Mouse (Mus musculus): Measurements from ENCODE around the gene Prkacb. TPM values are rescaled to one million over a fixed set of nuclear protein-coding genes. Genes with fewer than 3 reads are reported as not detected.
A peak's percentile ranks its signal among the peaks of the same experiment; 100 is the strongest.

The Prkacb gene
- 52.6 and 53.5 TPM in 2 replicates for polyA plus RNA-seq (2015; fragmentation: Nextera tagmentation; extraction: Ambion mirVana)

DNA sequence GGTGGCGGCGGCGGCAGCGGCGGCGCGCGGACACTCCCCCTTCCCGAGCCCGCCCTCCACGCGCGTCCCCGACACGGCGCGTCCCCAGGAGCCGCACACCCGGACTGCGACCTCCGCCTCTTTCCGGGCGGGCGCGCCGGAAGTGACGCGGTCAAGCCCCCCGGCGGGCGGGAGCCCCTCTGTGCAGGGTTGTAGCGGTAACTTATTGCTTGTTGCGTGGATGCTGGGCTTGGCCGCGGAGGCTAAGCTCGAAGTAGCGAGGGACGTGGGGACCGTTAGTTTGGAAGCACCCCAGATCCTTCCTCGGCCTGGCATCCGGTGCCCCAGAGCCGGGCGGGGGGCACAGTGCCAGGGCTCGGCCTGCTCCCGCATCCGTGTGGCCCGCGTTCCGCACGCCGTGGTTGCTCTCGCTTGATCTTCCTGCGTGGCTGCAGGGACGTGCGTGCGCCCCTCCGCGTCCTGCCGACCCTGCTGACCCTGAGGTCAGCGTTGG is at the start of gene Prkacb:
TSS of gene Prkacb (minus strand) at position 90 of the 493 bp plus-strand sequence.
- Histone ChIP-seq H3K4me1 (ENCODE audit: control insufficient read depth, insufficient read depth, low read length) (peaks cover 12% of the 10 kb centered on the region), H3K27me3 (ENCODE audit: control insufficient read depth, insufficient read depth, low read length) (no peaks in the 10 kb centered on the region), H3K9me3 (replicated peaks; ENCODE audit: control insufficient read depth, low read length) (no peaks in the 10 kb centered on the region), H3K4me2 (ENCODE audit: low read depth, low read length) (peak within 1 kb of the TSS; percentile 89), H3K4me3 (ENCODE audit: low read length) (peak within 1 kb of the TSS; percentile 97), H3K9ac (ENCODE audit: low read length) (peak within 1 kb of the TSS; percentile 99), H3K27ac (ENCODE audit: low read length) (peak within 1 kb of the TSS; percentile 96), H3K36me3 (ENCODE audit: control insufficient read depth, insufficient read depth) (no peaks in the 10 kb centered on the region)
- peak; percentile 98 for ATAC-seq (replicated peaks; ENCODE audit: extremely low read depth, insufficient read depth, low FRiP score)
- under 1% methylated on average over 41 of the region's 60 CpGs for WGBS

DNA sequence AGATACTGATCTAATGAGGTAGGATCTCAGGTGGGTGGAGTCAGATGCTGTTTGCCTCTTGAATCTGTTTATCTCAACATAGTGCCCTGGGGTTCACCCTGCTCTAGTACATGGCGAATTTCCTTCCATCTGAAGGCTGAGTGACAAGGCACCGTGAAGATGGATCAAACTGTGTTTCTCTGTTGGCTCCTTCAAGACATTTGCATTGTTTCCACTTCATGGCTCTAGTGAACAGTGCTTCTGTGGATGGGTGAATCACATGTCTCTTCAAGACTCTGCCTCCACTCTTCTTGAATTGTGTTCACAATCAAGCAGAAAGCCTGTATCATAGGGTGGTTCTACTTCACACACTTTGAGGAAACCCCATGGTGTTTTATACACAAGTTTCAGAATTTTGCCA is 47.5 kb upstream of the Prkacb start:
- 0 out of 2 replicates have a peak, but pooled peaks cover 3% of the 10 kb centered on the region for H3K4me1 ChIP-seq (ENCODE audit: control insufficient read depth, insufficient read depth, low read length)
- H3K36me3 ChIP-seq (ENCODE audit: control insufficient read depth, insufficient read depth) = no peaks in the 10 kb centered on the region
- ATAC-seq (replicated peaks; ENCODE audit: extremely low read depth, insufficient read depth, low FRiP score) = no peak
- no peak overlapping the region for H3K4me2 ChIP-seq (ENCODE audit: low read depth, low read length)
- H3K4me3 ChIP-seq (ENCODE audit: low read length) = no peak overlapping the region
- H3K9me3 ChIP-seq (replicated peaks; ENCODE audit: control insufficient read depth, low read length) = no peaks in the 10 kb centered on the region
- WGBS = 84% methylated on average over 2 of the region's 2 CpGs
- no peak overlapping the region for H3K27ac ChIP-seq (ENCODE audit: low read length)
- no peaks in the 10 kb centered on the region for H3K27me3 ChIP-seq (ENCODE audit: control insufficient read depth, insufficient read depth, low read length)
- H3K9ac ChIP-seq (ENCODE audit: low read length) = no peak overlapping the region

DNA sequence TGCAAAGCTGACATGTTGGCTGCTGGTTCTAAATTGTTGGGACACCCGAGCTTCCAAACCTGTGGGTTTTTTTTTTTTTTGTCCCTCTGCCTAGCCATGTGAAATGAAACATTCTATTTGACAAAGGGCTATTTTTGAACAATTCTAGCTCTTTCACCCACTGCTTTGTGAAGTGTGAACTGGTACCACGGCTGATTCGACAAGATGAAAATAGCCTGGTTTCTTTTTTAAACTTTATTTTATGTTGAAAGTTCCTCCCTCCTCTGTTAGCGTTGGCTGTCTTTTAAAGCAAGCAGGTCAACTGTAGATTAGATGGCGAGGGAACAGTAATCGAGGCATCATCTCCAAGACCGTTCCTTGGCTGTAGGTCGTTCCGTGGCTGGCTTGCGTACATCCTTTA is 44.6 kb upstream of the Prkacb start:
- Histone ChIP-seq H3K4me3 (ENCODE audit: low read length) (no peak overlapping the region), H3K9me3 (replicated peaks; ENCODE audit: control insufficient read depth, low read length) (no peaks in the 10 kb centered on the region), H3K27ac (ENCODE audit: low read length) (no peak overlapping the region), H3K9ac (ENCODE audit: low read length) (no peak overlapping the region), H3K27me3 (ENCODE audit: control insufficient read depth, insufficient read depth, low read length) (no peaks in the 10 kb centered on the region), H3K4me2 (ENCODE audit: low read depth, low read length) (no peak overlapping the region), H3K36me3 (ENCODE audit: control insufficient read depth, insufficient read depth) (no peaks in the 10 kb centered on the region), H3K4me1 (ENCODE audit: control insufficient read depth, insufficient read depth, low read length) (0 out of 2 replicates have a peak, but pooled peaks cover 2% of the 10 kb centered on the region)
- 78% methylated on average over 10 of the region's 10 CpGs for WGBS
- ATAC-seq (replicated peaks; ENCODE audit: extremely low read depth, insufficient read depth, low FRiP score) = no peak

DNA sequence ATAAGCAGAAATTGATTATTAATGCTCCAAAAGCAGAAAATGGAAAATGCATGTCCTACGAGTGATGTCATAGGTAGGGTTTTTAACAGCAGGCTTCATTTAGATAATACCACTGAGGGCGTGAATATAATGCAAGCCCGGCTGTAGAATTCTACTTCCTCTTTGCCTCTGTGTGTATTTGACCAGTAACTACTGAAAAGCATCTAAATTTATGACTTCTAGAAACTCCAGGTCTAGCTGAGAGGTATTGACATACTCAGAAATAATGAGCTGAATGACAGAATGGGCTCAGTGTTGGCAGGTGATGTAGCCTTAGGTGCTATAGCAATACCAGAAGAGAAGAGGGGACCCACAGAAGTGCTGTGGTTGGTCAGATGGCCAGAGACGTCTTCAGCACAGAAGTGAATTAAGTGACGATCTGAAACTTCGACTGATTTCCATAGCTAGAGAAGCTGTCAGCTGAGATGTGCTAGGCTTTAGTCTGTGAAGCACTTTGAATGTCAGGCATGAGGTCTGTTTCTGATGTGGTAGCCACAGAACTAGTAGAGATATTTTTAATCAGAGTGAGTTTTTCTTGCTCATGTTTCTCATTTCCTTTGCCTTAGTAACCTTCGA is 41.8 kb upstream of the Prkacb start:
- Histone ChIP-seq H3K27me3 (ENCODE audit: control insufficient read depth, insufficient read depth, low read length) (no peaks in the 10 kb centered on the region; the same call in 1 of the 2 replicates), H3K36me3 (ENCODE audit: control insufficient read depth, insufficient read depth) (no peaks in the 10 kb centered on the region), H3K4me3 (ENCODE audit: low read length) (no peak overlapping the region), H3K27ac (ENCODE audit: low read length) (no peak overlapping the region), H3K4me2 (ENCODE audit: low read depth, low read length) (no peak overlapping the region), H3K9ac (ENCODE audit: low read length) (no peak overlapping the region), H3K9me3 (replicated peaks; ENCODE audit: control insufficient read depth, low read length) (no peaks in the 10 kb centered on the region), H3K4me1 (ENCODE audit: control insufficient read depth, insufficient read depth, low read length) (0 out of 2 replicates have a peak, but pooled peaks cover 2% of the 10 kb centered on the region)
- no peak for ATAC-seq (replicated peaks; ENCODE audit: extremely low read depth, insufficient read depth, low FRiP score)
- 69% methylated on average over 7 of the region's 7 CpGs for WGBS

DNA sequence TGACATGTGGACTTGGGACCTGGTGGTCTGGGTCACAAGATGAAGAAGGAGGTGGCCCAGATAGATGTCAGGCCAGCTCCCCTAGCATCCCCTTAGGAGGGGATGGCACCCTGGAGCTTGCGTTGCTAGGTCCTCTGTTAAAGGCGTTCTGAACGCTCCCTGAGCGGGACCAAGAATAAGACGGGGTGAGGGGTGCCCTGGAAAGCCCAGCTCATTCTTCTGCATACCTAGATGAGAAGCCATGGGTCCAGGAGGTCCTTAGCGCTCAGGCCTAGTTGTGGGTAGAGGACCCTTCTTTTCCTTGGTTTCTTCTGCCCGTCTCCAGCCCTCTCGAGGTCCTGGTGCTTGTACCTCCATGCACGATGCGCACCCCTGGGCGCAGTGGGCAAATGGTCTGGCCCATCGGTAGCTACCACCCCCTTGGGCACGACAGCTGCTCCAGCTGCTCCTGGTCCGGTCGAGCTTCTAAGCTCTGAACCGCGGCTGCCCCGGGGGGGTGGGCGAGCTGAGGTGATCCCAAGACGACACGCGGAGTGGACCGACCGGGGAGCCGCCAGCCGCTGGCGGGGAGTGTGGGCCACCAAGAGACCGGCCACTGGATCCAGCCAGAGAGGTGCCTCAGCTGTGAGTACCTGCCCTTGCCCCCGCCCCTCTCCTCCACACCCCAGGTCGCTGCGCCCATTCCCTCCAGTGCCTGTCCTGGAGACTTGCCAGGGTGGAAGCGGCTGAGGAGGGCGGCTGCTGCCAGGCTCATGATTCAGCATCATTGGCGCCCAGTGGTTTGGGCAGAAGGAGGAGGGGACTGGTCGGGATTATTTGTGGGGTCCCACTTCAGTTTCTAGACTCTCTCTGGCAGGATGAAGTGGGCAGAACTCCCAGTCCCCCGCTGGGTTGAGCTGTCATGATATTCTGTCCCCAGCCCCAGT is 39.4 kb upstream of the Prkacb start, which contains the start of gene Ttll7:
TSS of gene Ttll7 (plus strand) at position 402 of the 926 bp plus-strand sequence.
- 0 out of 2 replicates have a peak, but pooled peaks cover 2% of the 10 kb centered on the region for H3K4me1 ChIP-seq (ENCODE audit: control insufficient read depth, insufficient read depth, low read length)
- WGBS = under 1% methylated on average over 36 of the region's 36 CpGs
- peak within 1 kb of the TSS; percentile 72 for H3K9ac ChIP-seq (ENCODE audit: low read length)
- H3K36me3 ChIP-seq (ENCODE audit: control insufficient read depth, insufficient read depth) = no peaks in the 10 kb centered on the region
- peak; percentile 92 for ATAC-seq (replicated peaks; ENCODE audit: extremely low read depth, insufficient read depth, low FRiP score)
- no peaks in the 10 kb centered on the region; the same call in 1 of the 2 replicates for H3K27me3 ChIP-seq (ENCODE audit: control insufficient read depth, insufficient read depth, low read length)
- H3K9me3 ChIP-seq (replicated peaks; ENCODE audit: control insufficient read depth, low read length) = no peaks in the 10 kb centered on the region
- H3K4me2 ChIP-seq (ENCODE audit: low read depth, low read length) = peak within 1 kb of the TSS; percentile 85
- peak within 1 kb of the TSS; percentile 67 for H3K4me3 ChIP-seq (ENCODE audit: low read length)
- no peak within 1 kb of the TSS for H3K27ac ChIP-seq (ENCODE audit: low read length)

DNA sequence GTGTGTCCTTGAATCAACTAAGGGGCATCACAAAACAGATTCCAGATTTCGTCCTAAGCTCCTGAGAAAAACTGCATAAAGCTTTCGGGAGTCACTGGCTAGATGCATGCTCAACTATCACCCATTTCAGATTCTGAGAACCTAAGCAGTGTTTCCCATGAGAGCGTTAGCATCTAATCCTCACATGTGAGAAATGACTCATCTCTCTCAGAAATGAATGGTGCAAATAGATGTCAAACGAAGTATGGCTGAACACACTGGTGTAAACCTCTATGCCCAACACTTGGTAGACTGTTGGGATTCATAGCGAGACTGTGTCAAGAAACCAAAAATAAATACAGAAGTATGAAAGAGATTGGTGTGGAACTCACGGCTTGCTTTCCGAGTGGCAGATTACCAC is 36.6 kb upstream of the Prkacb start:
- H3K4me1 ChIP-seq (ENCODE audit: control insufficient read depth, insufficient read depth, low read length) = 0 out of 2 replicates have a peak, but pooled peaks cover 2% of the 10 kb centered on the region
- H3K27ac ChIP-seq (ENCODE audit: low read length) = no peak overlapping the region
- no peaks in the 10 kb centered on the region for H3K36me3 ChIP-seq (ENCODE audit: control insufficient read depth, insufficient read depth)
- no peak for ATAC-seq (replicated peaks; ENCODE audit: extremely low read depth, insufficient read depth, low FRiP score)
- no peaks in the 10 kb centered on the region; the same call in 1 of the 2 replicates for H3K27me3 ChIP-seq (ENCODE audit: control insufficient read depth, insufficient read depth, low read length)
- H3K9me3 ChIP-seq (replicated peaks; ENCODE audit: control insufficient read depth, low read length) = no peaks in the 10 kb centered on the region
- no peak overlapping the region for H3K4me3 ChIP-seq (ENCODE audit: low read length)
- WGBS = 80% methylated on average over 7 of the region's 7 CpGs
- no peak overlapping the region for H3K4me2 ChIP-seq (ENCODE audit: low read depth, low read length)
- H3K9ac ChIP-seq (ENCODE audit: low read length) = no peak overlapping the region

DNA sequence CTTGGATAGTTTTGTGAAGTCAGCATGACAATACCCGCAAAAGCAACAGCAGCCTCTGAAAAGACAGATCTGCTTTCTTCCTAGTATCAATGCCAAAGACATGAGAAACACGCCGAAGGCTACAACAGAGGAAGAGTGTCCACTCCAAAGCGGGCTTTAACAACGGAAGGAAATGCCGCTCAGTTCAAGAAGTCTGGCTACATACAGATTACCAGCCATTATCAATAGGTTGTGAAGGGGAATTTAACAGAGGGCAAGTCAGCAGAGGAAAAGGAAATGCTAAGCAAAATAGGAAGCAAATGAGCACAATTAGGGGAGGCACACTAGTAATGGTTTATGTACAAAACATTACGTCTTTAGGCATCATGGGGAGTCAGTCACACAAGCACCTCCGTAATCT is 35.3 kb upstream of the Prkacb start:
- Histone ChIP-seq H3K9ac (ENCODE audit: low read length) (no peak overlapping the region), H3K4me3 (ENCODE audit: low read length) (no peak overlapping the region), H3K9me3 (replicated peaks; ENCODE audit: control insufficient read depth, low read length) (no peaks in the 10 kb centered on the region), H3K36me3 (ENCODE audit: control insufficient read depth, insufficient read depth) (no peaks in the 10 kb centered on the region), H3K27me3 (ENCODE audit: control insufficient read depth, insufficient read depth, low read length) (no peaks in the 10 kb centered on the region; the same call in 1 of the 2 replicates), H3K4me1 (ENCODE audit: control insufficient read depth, insufficient read depth, low read length) (0 out of 2 replicates have a peak, but pooled peaks cover 2% of the 10 kb centered on the region), H3K4me2 (ENCODE audit: low read depth, low read length) (no peak overlapping the region), H3K27ac (ENCODE audit: low read length) (peak overlapping the region; percentile 14; the same call in 1 of the 2 replicates)
- no peak for ATAC-seq (replicated peaks; ENCODE audit: extremely low read depth, insufficient read depth, low FRiP score)
- 71% methylated on average over 8 of the region's 8 CpGs for WGBS

DNA sequence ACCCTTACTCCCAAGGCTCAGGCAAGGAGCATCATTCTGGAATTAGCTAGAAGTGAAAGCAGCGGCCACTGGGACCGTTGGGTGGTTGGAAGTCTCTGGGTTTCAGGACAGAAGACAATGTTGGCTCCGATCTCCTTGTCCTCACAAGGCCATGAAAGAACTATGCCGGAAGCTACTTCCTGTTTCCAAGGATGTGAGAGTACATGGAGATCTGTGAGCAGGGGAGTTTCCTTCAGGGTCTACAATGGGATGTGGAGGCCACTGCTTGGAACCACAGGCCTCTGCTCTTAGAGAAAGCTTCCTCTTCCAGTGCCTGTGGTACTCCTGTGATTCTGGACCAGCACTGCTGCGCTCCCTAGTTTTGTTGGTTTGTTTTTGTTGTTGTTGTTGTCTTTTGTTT is 33.4 kb upstream of the Prkacb start:
- Histone ChIP-seq H3K27me3 (ENCODE audit: control insufficient read depth, insufficient read depth, low read length) (no peaks in the 10 kb centered on the region; the same call in 1 of the 2 replicates), H3K9me3 (replicated peaks; ENCODE audit: control insufficient read depth, low read length) (no peaks in the 10 kb centered on the region), H3K36me3 (ENCODE audit: control insufficient read depth, insufficient read depth) (no peaks in the 10 kb centered on the region), H3K4me2 (ENCODE audit: low read depth, low read length) (no peak overlapping the region), H3K27ac (ENCODE audit: low read length) (no peak overlapping the region), H3K4me1 (ENCODE audit: control insufficient read depth, insufficient read depth, low read length) (no peaks in the 10 kb centered on the region), H3K4me3 (ENCODE audit: low read length) (no peak overlapping the region), H3K9ac (ENCODE audit: low read length) (no peak overlapping the region)
- ATAC-seq (replicated peaks; ENCODE audit: extremely low read depth, insufficient read depth, low FRiP score) = no peak
- WGBS = 80% methylated on average over 5 of the region's 5 CpGs

All from heart, embryonic 16.5 days (tissue).